Mouse (Mus musculus): Measurements from ENCODE around the gene Six3. TPM values are rescaled to one million over a fixed set of nuclear protein-coding genes. Genes with fewer than 3 reads are reported as not detected.

The Six3 gene
- polyA plus RNA-seq, 1 experiment from 2014 or later = 0.13 TPM

DNA sequence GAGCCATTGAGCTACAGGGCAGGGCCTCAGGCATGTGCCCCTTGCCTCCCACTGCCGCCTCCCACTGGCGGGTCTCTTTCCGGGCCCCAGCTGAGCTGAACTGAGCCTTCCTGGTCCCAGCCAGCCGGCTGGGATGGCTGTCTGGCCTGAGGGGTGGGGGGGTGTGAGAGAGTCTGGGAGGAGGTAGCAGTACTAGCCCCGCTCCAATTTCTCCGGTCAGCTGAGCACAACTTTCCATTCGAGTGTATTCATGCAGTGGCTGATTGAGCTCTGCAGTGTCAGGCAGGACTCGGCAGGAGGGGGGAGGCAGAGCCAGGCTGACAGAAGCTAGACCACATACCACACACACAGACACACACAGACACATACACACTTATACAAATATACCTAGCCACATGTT lies 15.4 kb downstream of the Six3 start:
- Histone ChIP-seq H3K4me3 (ENCODE audit: low read depth, low read length) (no peak overlapping the region), H3K9ac (ENCODE audit: low read length) (no peak overlapping the region), H3K27me3 (ENCODE audit: control insufficient read depth, insufficient read depth, low read length) (peaks cover 90% of the 10 kb centered on the region), H3K27ac (ENCODE audit: low read depth, low read length) (no peak overlapping the region), H3K36me3 (ENCODE audit: control insufficient read depth, insufficient read depth, low read length) (no peaks in the 10 kb centered on the region), H3K4me2 (ENCODE audit: low read depth) (no peak overlapping the region), H3K4me1 (ENCODE audit: control insufficient read depth, insufficient read depth, low read length) (no peaks in the 10 kb centered on the region), H3K9me3 (ENCODE audit: control insufficient read depth, low read length) (no peaks in the 10 kb centered on the region)
- DNase-seq (ENCODE audit: low spot score) (no peak), ATAC-seq (ENCODE audit: insufficient read depth, low FRiP score, low TSS enrichment) (peak; percentile 46)
- 12% methylated on average over 7 of the region's 8 CpGs for WGBS

DNA sequence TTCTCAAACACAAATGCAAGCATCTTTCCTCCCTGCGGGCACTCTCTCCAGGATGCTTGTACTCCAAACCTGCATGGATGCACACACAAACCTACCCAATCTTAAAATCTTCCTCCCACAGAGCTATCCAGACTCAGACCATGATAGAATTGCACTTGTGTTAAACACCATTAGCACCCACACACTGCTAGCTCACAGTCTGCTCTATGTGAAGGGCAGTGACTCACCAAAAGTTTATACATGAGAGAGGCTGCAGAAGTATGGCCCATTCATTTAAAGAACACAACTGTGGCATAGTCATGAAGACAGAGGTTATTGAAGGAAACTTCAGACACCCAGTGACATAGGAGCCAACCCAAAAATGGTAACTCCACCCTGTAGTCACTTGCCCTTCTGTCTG lies 16.0 kb downstream of the Six3 start:
- Histone ChIP-seq H3K4me2 (ENCODE audit: low read depth) (no peak overlapping the region), H3K4me1 (ENCODE audit: control insufficient read depth, insufficient read depth, low read length) (no peaks in the 10 kb centered on the region), H3K9ac (ENCODE audit: low read length) (no peak overlapping the region), H3K27ac (ENCODE audit: low read depth, low read length) (no peak overlapping the region), H3K36me3 (ENCODE audit: control insufficient read depth, insufficient read depth, low read length) (no peaks in the 10 kb centered on the region), H3K9me3 (ENCODE audit: control insufficient read depth, low read length) (no peaks in the 10 kb centered on the region), H3K4me3 (ENCODE audit: low read depth, low read length) (no peak overlapping the region), H3K27me3 (ENCODE audit: control insufficient read depth, insufficient read depth, low read length) (peaks cover 90% of the 10 kb centered on the region)
- 97% methylated on average over 1 of the region's 1 CpGs for WGBS
- ATAC-seq (ENCODE audit: insufficient read depth, low FRiP score, low TSS enrichment) (no peak), DNase-seq (ENCODE audit: low spot score) (no peak)

DNA sequence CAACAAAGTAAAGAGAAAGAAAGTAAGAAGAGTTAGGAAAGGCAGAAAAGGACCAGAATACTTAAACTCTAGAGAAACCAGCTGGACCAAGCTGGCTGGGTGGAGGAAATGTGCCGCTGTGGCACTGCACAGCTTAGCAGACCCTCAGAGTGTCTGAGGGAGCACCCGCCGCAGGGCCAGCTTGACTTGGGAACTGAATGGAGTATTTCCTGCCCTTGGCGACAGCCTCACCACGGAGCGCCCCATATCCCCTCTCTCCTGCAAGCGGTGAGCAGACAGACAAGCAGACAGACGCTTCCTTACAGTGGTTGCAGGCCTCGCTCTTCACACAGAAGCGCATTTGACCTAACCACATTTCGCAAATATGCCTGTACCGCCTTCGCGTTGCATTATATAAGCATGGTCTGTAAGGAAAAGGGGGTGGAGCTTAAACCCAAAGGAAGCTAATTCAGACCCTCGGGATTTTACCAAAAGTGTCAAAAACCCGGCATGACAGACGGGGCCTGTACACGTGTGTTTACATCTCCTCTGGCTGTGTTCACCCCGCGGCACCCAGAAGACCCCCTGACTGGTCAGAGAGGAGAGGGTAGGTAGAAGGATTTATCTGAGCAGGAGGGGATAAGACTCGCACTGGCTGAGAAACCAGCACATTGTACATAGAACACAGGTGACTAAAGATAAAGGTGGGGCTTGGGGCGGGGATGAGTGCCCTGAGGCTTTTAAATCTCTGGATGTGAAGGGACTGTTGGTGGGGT lies 17.1 kb downstream of the Six3 start:
- H3K4me3 ChIP-seq (ENCODE audit: low read depth, low read length) = no peak overlapping the region
- H3K4me2 ChIP-seq (ENCODE audit: low read depth) = no peak overlapping the region
- no peak overlapping the region for H3K9ac ChIP-seq (ENCODE audit: low read length)
- WGBS = 46% methylated on average over 22 of the region's 22 CpGs
- ATAC-seq (ENCODE audit: insufficient read depth, low FRiP score, low TSS enrichment) = no peak
- H3K4me1 ChIP-seq (ENCODE audit: control insufficient read depth, insufficient read depth, low read length) = no peaks in the 10 kb centered on the region
- peak; percentile 4 for DNase-seq (ENCODE audit: low spot score)
- H3K27me3 ChIP-seq (ENCODE audit: control insufficient read depth, insufficient read depth, low read length) = peaks cover 80% of the 10 kb centered on the region
- H3K27ac ChIP-seq (ENCODE audit: low read depth, low read length) = no peak overlapping the region
- H3K9me3 ChIP-seq (ENCODE audit: control insufficient read depth, low read length) = no peaks in the 10 kb centered on the region
- H3K36me3 ChIP-seq (ENCODE audit: control insufficient read depth, insufficient read depth, low read length) = no peaks in the 10 kb centered on the region

DNA sequence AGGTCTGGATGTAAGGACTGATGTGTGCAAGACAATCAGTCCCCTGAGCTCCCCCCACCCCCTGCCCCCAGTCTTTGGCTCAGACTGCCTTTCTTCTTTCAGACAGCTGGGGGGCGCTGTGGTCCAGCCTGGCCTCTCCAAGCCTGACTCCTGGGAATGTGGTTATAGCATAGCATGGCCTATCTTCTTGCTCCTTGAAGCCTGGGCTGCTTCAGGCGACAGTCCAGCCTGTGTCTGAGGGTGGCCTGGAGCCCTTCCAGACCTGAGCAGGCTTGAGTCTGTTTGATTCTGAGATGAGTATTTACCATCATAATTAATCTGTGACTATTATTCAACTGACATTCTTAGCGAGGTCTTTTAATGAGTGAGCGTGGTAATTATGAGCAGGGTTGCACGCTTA lies 17.7 kb downstream of the Six3 start:
- Histone ChIP-seq H3K27me3 (ENCODE audit: control insufficient read depth, insufficient read depth, low read length) (peaks cover 74% of the 10 kb centered on the region), H3K4me2 (ENCODE audit: low read depth) (no peak overlapping the region), H3K9me3 (ENCODE audit: control insufficient read depth, low read length) (no peaks in the 10 kb centered on the region), H3K9ac (ENCODE audit: low read length) (no peak overlapping the region), H3K36me3 (ENCODE audit: control insufficient read depth, insufficient read depth, low read length) (no peaks in the 10 kb centered on the region), H3K27ac (ENCODE audit: low read depth, low read length) (no peak overlapping the region), H3K4me1 (ENCODE audit: control insufficient read depth, insufficient read depth, low read length) (no peaks in the 10 kb centered on the region), H3K4me3 (ENCODE audit: low read depth, low read length) (no peak overlapping the region)
- peak; percentile 10 for DNase-seq (ENCODE audit: low spot score)
- 59% methylated on average over 5 of the region's 5 CpGs for WGBS
- ATAC-seq (ENCODE audit: insufficient read depth, low FRiP score, low TSS enrichment) = no peak

DNA sequence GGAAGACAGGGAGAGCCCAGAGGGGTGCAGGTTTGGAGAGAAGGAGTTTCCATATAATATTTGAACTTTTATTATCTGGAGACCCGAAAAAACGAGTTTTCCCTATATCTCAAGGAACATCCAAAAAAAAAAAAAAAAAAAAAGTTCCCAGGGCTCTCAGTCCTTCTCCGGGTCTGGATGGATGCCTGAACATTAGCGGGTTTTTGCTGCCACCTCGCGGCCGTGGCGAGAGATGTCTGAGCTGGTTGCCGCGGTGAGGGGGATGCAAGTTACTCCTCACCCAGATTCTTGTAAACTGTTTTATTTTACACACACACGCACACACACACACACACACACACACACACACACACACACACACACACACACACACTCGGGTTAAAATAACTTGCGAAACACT lies 20.2 kb downstream of the Six3 start:
- no peak overlapping the region for H3K9ac ChIP-seq (ENCODE audit: low read length)
- no peak overlapping the region for H3K27ac ChIP-seq (ENCODE audit: low read depth, low read length)
- H3K4me2 ChIP-seq (ENCODE audit: low read depth) = no peak overlapping the region
- H3K27me3 ChIP-seq (ENCODE audit: control insufficient read depth, insufficient read depth, low read length) = peaks cover 57% of the 10 kb centered on the region
- no peaks in the 10 kb centered on the region for H3K36me3 ChIP-seq (ENCODE audit: control insufficient read depth, insufficient read depth, low read length)
- no peaks in the 10 kb centered on the region for H3K9me3 ChIP-seq (ENCODE audit: control insufficient read depth, low read length)
- under 1% methylated on average over 13 of the region's 13 CpGs for WGBS
- no peak for ATAC-seq (ENCODE audit: insufficient read depth, low FRiP score, low TSS enrichment)
- peak; percentile 86 for DNase-seq (ENCODE audit: low spot score)
- no peak overlapping the region for H3K4me3 ChIP-seq (ENCODE audit: low read depth, low read length)
- H3K4me1 ChIP-seq (ENCODE audit: control insufficient read depth, insufficient read depth, low read length) = no peaks in the 10 kb centered on the region

DNA sequence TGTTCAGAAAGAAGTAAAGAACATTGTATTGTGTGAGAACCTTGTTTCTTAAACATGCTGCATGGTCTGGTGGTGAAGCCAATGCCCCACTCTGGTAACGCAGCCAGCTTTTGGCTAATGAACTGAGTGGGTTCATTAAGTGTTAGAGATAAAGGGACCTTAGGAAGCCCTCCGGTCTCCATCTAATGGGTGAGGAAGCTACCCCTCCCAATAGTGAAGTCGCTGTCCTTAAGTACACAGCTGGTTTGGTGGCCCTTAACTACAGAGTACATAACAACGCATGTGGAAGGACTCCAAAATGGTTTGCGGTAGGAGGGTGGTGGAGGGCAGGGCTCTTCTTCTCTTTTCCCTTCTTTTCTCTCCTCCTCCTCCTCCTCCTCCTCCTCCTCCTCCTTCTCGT lies 24.5 kb downstream of the Six3 start:
- Histone ChIP-seq H3K4me2 (ENCODE audit: low read depth) (no peak overlapping the region), H3K9ac (ENCODE audit: low read length) (no peak overlapping the region), H3K27me3 (ENCODE audit: control insufficient read depth, insufficient read depth, low read length) (peaks cover 30% of the 10 kb centered on the region), H3K27ac (ENCODE audit: low read depth, low read length) (no peak overlapping the region), H3K4me3 (ENCODE audit: low read depth, low read length) (no peak overlapping the region), H3K36me3 (ENCODE audit: control insufficient read depth, insufficient read depth, low read length) (no peaks in the 10 kb centered on the region), H3K4me1 (ENCODE audit: control insufficient read depth, insufficient read depth, low read length) (no peaks in the 10 kb centered on the region), H3K9me3 (ENCODE audit: control insufficient read depth, low read length) (no peaks in the 10 kb centered on the region)
- no peak for DNase-seq (ENCODE audit: low spot score)
- no peak for ATAC-seq (ENCODE audit: insufficient read depth, low FRiP score, low TSS enrichment)
- 75% methylated on average over 5 of the region's 6 CpGs for WGBS

DNA sequence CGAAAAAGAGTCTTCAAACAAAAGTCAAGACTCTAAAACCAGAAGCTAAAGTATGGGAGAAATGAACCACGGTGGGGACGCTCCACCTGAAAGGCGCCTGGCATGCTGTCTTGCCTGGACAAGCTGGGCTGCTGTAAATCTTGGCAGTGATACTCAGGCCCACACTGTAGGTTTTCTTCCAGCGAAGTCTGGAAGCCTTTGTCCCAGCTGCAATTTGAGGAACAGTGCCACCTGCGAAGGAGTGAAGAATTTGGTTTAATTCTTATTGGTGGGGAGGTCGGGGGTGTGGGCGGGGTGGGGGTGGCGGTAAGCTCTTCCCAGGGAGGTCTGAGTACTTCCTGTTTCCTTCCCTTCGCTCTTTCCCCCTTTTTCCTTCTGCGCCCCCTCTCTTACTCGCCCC lies 31.9 kb downstream of the Six3 start:
- no peaks in the 10 kb centered on the region for H3K36me3 ChIP-seq (ENCODE audit: control insufficient read depth, insufficient read depth, low read length)
- H3K27me3 ChIP-seq (ENCODE audit: control insufficient read depth, insufficient read depth, low read length) = peaks cover 53% of the 10 kb centered on the region
- no peaks in the 10 kb centered on the region for H3K4me1 ChIP-seq (ENCODE audit: control insufficient read depth, insufficient read depth, low read length)
- no peaks in the 10 kb centered on the region for H3K9me3 ChIP-seq (ENCODE audit: control insufficient read depth, low read length)
- H3K9ac ChIP-seq (ENCODE audit: low read length) = 0 out of 2 replicates have a peak overlapping the region, but pooled peaks have one; percentile 19
- ATAC-seq (ENCODE audit: insufficient read depth, low FRiP score, low TSS enrichment) (0 out of 2 replicates have a peak, but pooled peaks have one; percentile 31), DNase-seq (ENCODE audit: low spot score) (peak; percentile 11)
- peak overlapping the region; percentile 25 for H3K4me3 ChIP-seq (ENCODE audit: low read depth, low read length)
- no peak overlapping the region for H3K27ac ChIP-seq (ENCODE audit: low read depth, low read length)
- 7% methylated on average over 10 of the region's 12 CpGs for WGBS
- peak overlapping the region; percentile 43 for H3K4me2 ChIP-seq (ENCODE audit: low read depth)

DNA sequence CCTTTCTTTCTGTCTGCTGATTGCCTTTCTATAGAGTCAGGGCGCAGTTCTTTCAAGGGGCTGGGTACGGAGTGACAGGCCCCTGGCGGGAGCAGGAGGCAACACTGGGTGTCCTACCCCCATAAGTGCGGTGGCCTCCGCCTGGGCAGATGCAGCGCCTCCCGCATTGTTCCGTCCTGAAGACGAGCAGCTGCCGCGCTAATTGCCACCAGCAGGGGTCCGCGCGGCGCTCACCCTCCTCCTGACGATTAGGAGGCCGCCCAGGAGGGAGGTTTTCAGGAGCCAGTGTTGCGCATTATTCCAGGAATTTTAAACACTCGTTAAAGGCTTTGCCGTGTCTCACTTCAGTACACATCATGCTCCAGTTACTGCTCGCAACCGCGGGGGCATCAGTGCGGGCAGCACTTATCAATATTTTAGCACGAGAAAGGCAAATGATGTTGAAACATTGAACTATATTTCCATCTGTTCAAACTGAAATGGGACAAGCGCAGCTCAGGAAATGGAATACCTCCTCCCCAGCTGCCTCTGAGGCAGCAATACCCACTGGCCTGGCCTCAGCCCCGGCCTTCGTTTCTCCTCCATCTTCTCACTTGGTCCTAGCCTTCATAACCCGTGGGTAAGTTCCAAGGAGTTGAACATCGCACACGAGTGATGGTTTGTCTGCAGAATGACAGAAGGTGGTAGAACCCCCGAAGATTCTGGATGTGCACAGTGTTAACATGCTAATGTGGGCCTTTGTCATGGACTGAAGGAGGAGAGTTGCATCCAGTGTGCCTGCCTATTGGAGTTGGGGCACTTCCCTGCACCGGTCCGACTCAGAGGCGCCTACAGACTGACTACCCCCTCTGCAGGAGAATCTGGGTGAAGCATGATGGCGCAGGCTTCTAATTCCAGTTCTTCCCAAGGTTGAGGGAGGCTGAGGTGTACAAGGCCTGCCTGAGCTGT lies 32.6 kb downstream of the Six3 start:
- Histone ChIP-seq H3K4me3 (ENCODE audit: low read depth, low read length) (peak overlapping the region; percentile 25), H3K9me3 (ENCODE audit: control insufficient read depth, low read length) (no peaks in the 10 kb centered on the region), H3K4me2 (ENCODE audit: low read depth) (peak overlapping the region; percentile 43), H3K36me3 (ENCODE audit: control insufficient read depth, insufficient read depth, low read length) (no peaks in the 10 kb centered on the region), H3K9ac (ENCODE audit: low read length) (0 out of 2 replicates have a peak overlapping the region, but pooled peaks have one; percentile 19), H3K27me3 (ENCODE audit: control insufficient read depth, insufficient read depth, low read length) (peaks cover 53% of the 10 kb centered on the region), H3K27ac (ENCODE audit: low read depth, low read length) (no peak overlapping the region), H3K4me1 (ENCODE audit: control insufficient read depth, insufficient read depth, low read length) (no peaks in the 10 kb centered on the region)
- under 1% methylated on average over 36 of the region's 36 CpGs for WGBS
- peak; percentile 78 for ATAC-seq (ENCODE audit: insufficient read depth, low FRiP score, low TSS enrichment)
- peak; percentile 80 for DNase-seq (ENCODE audit: low spot score)
